Mouse (Mus musculus) MEL (cell line): ENCODE data around the gene Spsb1. TPM values are rescaled to one million over a fixed set of nuclear protein-coding genes. Genes with fewer than 3 reads are reported as not detected.

ENCODE experiments used
- DNase-seq: peaks from one replicate; pipeline ENCODE4 v3.0.0; 2011; ENCODE audit warnings: low read depth, low spot score
- H3K27ac ChIP-seq: 2 replicates; pipeline ENCODE4 v1.5.1; 2012; ENCODE audit warnings: low read depth, mild to moderate bottlenecking, control low read depth, low read length, moderate library complexity; ENCODE audit not compliant: control insufficient read depth
- H3K27me3 ChIP-seq, 2 experiments: fragments of 150-350 bp in 1 of 2; sonication (generic) in 1 of 2; 2 replicates each; pipeline ENCODE4 v1.6.1; 2012; ENCODE audit warnings: low read length in 2 of 2, mild to moderate bottlenecking in 2 of 2, improper control_type of control experiment in 1 of 2, moderate library complexity in 1 of 2; ENCODE audit not compliant: insufficient read depth in 2 of 2, control insufficient read depth in 1 of 2
- H3K36me3 ChIP-seq, 2 experiments: 2 replicates each; pipeline ENCODE4 v1.6.1; 2012 to 2014; ENCODE audit warnings: low read length in 2 of 2, improper control_type of control experiment in 1 of 2, inconsistent platforms in 1 of 2, mild to moderate bottlenecking in 1 of 2; ENCODE audit not compliant: insufficient read depth in 2 of 2, control insufficient read depth in 1 of 2
- H3K4me1 ChIP-seq, 2 experiments: fragments of 150-350 bp in 1 of 2; sonication (generic) in 1 of 2; 2 replicates each; pipeline ENCODE4 v1.6.1; 2012; ENCODE audit warnings: low read length in 2 of 2, improper control_type of control experiment in 1 of 2, mild to moderate bottlenecking in 1 of 2; ENCODE audit not compliant: insufficient read depth in 2 of 2, control insufficient read depth in 1 of 2
- H3K4me3 ChIP-seq, 2 experiments: fragments of 150-350 bp in 1 of 2; sonication (generic) in 1 of 2; 2 replicates each; pipeline ENCODE4 v1.5.1; 2012; ENCODE audit warnings: low read depth in 2 of 2, low read length in 2 of 2, mild to moderate bottlenecking in 2 of 2, moderate library complexity in 2 of 2, control low read depth in 1 of 2, improper control_type of control experiment in 1 of 2; ENCODE audit not compliant: control insufficient read depth in 1 of 2, insufficient read depth in 1 of 2
- H3K79me2 ChIP-seq: 2 replicates; pipeline ENCODE4 v1.6.1; 2012; ENCODE audit warnings: mild to moderate bottlenecking, low read length, moderate library complexity; ENCODE audit not compliant: control insufficient read depth, poor library complexity, insufficient read depth
- H3K9ac ChIP-seq: 2 replicates; pipeline ENCODE4 v1.6.1; 2012; ENCODE audit warnings: low read depth, mild to moderate bottlenecking, control low read depth, low read length, moderate library complexity; ENCODE audit not compliant: control insufficient read depth, poor library complexity, severe bottlenecking
- H3K9me3 ChIP-seq: fragments of 150-350 bp; sonication (generic); replicated peaks from 2 replicates; pipeline ENCODE4 v1.6.1; 2012; ENCODE audit warnings: mild to moderate bottlenecking, low read length, improper control_type of control experiment, moderate library complexity; ENCODE audit not compliant: insufficient read depth
- CHD2 ChIP-seq: IDR thresholded peaks from 2 replicates; pipeline ENCODE4 v1.6.1; 2011; ENCODE audit warnings: low read length, improper control_type of control experiment
- E2F4 ChIP-seq: IDR thresholded peaks from 2 replicates; pipeline ENCODE4 v1.6.1; 2011; ENCODE audit warnings: low read depth, low read length, improper control_type of control experiment, borderline replicate concordance
- ELF1 ChIP-seq: IDR thresholded peaks from 2 replicates; pipeline ENCODE4 v1.6.1; 2014; ENCODE audit warnings: low read depth, mild to moderate bottlenecking, inconsistent platforms, low read length, improper control_type of control experiment, moderate library complexity
- EP300 ChIP-seq, 2 experiments: IDR thresholded peaks; 2 replicates each; pipeline ENCODE4 v1.6.1; 2011; ENCODE audit warnings: improper control_type of control experiment in 2 of 2, low read length in 2 of 2, low read depth in 1 of 2, mild to moderate bottlenecking in 1 of 2
- HCFC1 ChIP-seq: IDR thresholded peaks from 2 replicates; pipeline ENCODE4 v1.6.1; 2012; ENCODE audit warnings: low read depth, mild to moderate bottlenecking, inconsistent platforms, low read length, improper control_type of control experiment, moderate library complexity
- KAT2A ChIP-seq: conservative IDR thresholded peaks from 2 replicates; pipeline ENCODE4 v1.6.1; 2012; ENCODE audit warnings: low read depth, low read length, improper control_type of control experiment, inconsistent platforms
- MAX ChIP-seq: IDR thresholded peaks from 2 replicates; pipeline ENCODE4 v1.6.1; 2011; ENCODE audit warnings: low read length, improper control_type of control experiment
- MAZ ChIP-seq: IDR thresholded peaks from 2 replicates; pipeline ENCODE4 v1.6.1; 2012; ENCODE audit warnings: low read depth, mild to moderate bottlenecking, inconsistent platforms, low read length, improper control_type of control experiment
- MXI1 ChIP-seq: IDR thresholded peaks from 2 replicates; pipeline ENCODE4 v1.6.1; 2011; ENCODE audit warnings: mild to moderate bottlenecking, low read depth, low read length, improper control_type of control experiment
- MYC ChIP-seq: IDR thresholded peaks from 2 replicates; pipeline ENCODE4 v1.6.1; 2011; ENCODE audit warnings: low read depth, mild to moderate bottlenecking, low read length, improper control_type of control experiment, moderate library complexity
- POLR2AphosphoS5 ChIP-seq: IDR thresholded peaks from 2 replicates; pipeline ENCODE4 v1.6.1; 2012; ENCODE audit warnings: low read depth, borderline replicate concordance, mild to moderate bottlenecking, inconsistent platforms, low read length, moderate library complexity, mixed read lengths
- RCOR1 ChIP-seq: IDR thresholded peaks from 2 replicates; pipeline ENCODE4 v1.6.1; 2012; ENCODE audit warnings: low read depth, mild to moderate bottlenecking, inconsistent platforms, low read length, improper control_type of control experiment
- SIN3A ChIP-seq: IDR thresholded peaks from 2 replicates; pipeline ENCODE4 v1.6.1; 2012; ENCODE audit warnings: low read length, improper control_type of control experiment, inconsistent platforms
- TAL1 ChIP-seq: IDR thresholded peaks from 2 replicates; pipeline ENCODE4 v1.6.1; 2012; ENCODE audit warnings: mild to moderate bottlenecking, inconsistent platforms, low read length, moderate library complexity, mixed read lengths
- TBP ChIP-seq: IDR thresholded peaks from 2 replicates; pipeline ENCODE4 v1.8.0; 2011; ENCODE audit warnings: low read depth, low read length, improper control_type of control experiment
- UBTF ChIP-seq: IDR thresholded peaks from 2 replicates; pipeline ENCODE4 v1.6.1; 2012; ENCODE audit warnings: low read depth, mild to moderate bottlenecking, inconsistent platforms, low read length, improper control_type of control experiment, moderate library complexity, borderline replicate concordance; ENCODE audit not compliant: insufficient read depth
- USF2 ChIP-seq, 2 experiments: IDR thresholded peaks; 2 replicates each; pipeline ENCODE4 v1.6.1; 2011 to 2012; ENCODE audit warnings: improper control_type of control experiment in 2 of 2, low read length in 2 of 2, borderline replicate concordance in 1 of 2, inconsistent platforms in 1 of 2, low read depth in 1 of 2, mild to moderate bottlenecking in 1 of 2; ENCODE audit not compliant: insufficient read depth in 1 of 2
- ZC3H11A ChIP-seq: IDR thresholded peaks from 2 replicates; pipeline ENCODE4 v1.6.1; 2012; ENCODE audit warnings: low read depth, mild to moderate bottlenecking, inconsistent platforms, low read length, improper control_type of control experiment
- ZKSCAN1 ChIP-seq: IDR thresholded peaks from 2 replicates; pipeline ENCODE4 v1.6.1; 2012; ENCODE audit warnings: low read depth, mild to moderate bottlenecking, inconsistent platforms, low read length, improper control_type of control experiment, moderate library complexity
- ZMIZ1 ChIP-seq: IDR thresholded peaks from 2 replicates; pipeline ENCODE4 v1.6.1; 2012; ENCODE audit warnings: low read depth, mild to moderate bottlenecking, inconsistent platforms, low read length, improper control_type of control experiment, moderate library complexity
- ZNF384 ChIP-seq: IDR thresholded peaks from 2 replicates; pipeline ENCODE4 v1.6.1; 2012; ENCODE audit warnings: low read depth, mild to moderate bottlenecking, inconsistent platforms, low read length, improper control_type of control experiment
- polyA plus RNA-seq, 2 experiments: library from polyadenylated mRNA; stranded (reverse) in 1 of 2; unstranded in 1 of 2; fragments of >175 nt in 1 of 2; fragments of >200 nt in 1 of 2; gene quantifications; 2 replicates each; pipeline versions ENCODE4 v1.2.1 to v1.2.4; 2012; ENCODE audit warnings: low replicate concordance in 2 of 2, low read depth in 1 of 2; ENCODE audit not compliant: insufficient read length in 2 of 2, insufficient read depth in 1 of 2, missing spikeins in 1 of 2
- total RNA-seq: library from RNA; depleted of rRNA; stranded (reverse); fragments of 300-350 nt; gene quantifications from 2 replicates; pipeline ENCODE4 v1.2.3, GENCODE M21; 2012

The Spsb1 gene
- total and polyA plus RNA-seq, 3 experiments = 0.12 to 0.25 TPM; not detected in 1

- Histone ChIP-seq H3K4me3 (no peak overlapping the region), H3K79me2 (no peaks in the 10 kb centered on the region), H3K36me3 (no peaks in the 10 kb centered on the region), H3K9ac (no peak overlapping the region), H3K9me3 (no peaks in the 10 kb centered on the region), H3K4me1 (no peaks in the 10 kb centered on the region), H3K27ac (no peak overlapping the region), H3K27me3 (no peaks in the 10 kb centered on the region; a peak in 1 of 4 replicates)
- no peak for TF ChIP-seq TBP
- TF ChIP-seq TAL1 = no peak
- no peak for TF ChIP-seq ZC3H11A
- TF ChIP-seq ZKSCAN1 = no peak
- no peak for TF ChIP-seq E2F4
- TF ChIP-seq UBTF = no peak
- TF ChIP-seq RCOR1 = no peak
- no peak for TF ChIP-seq USF2 (IDR thresholded peaks at IDR 0.05; ENCODE audit: borderline replicate concordance in 1 of 2, insufficient read depth in 1 of 2, low read depth in 1 of 2, low read length in 2 of 2)
- TF ChIP-seq POLR2AphosphoS5 = no peak
- TF ChIP-seq ZMIZ1 = no peak
- TF ChIP-seq KAT2A = no peak
- TF ChIP-seq EP300 (IDR thresholded peaks at IDR 0.05; ENCODE audit: low read depth in 1 of 2, low read length in 2 of 2) = no peak
- no peak for TF ChIP-seq MYC
- no peak for TF ChIP-seq MXI1
- no peak for TF ChIP-seq ELF1
- TF ChIP-seq CHD2 = no peak
- TF ChIP-seq MAX = no peak
- no peak for TF ChIP-seq SIN3A
- no peak for TF ChIP-seq MAZ
- TF ChIP-seq HCFC1 = no peak
- no peak for DNase-seq
Observed at GRCm38 (mm10) chr4:149906921-149907320, 47.9 kb downstream of the Spsb1 start.

GRCm38 (mm10) chr4:149905302-149905974, 49.4 kb downstream of the Spsb1 start:
- no peak for DNase-seq
- Histone ChIP-seq H3K4me1 (no peaks in the 10 kb centered on the region), H3K9me3 (no peaks in the 10 kb centered on the region), H3K9ac (no peak overlapping the region), H3K4me3 (no peak overlapping the region), H3K79me2 (no peaks in the 10 kb centered on the region), H3K27me3 (no peaks in the 10 kb centered on the region; a peak in 1 of 4 replicates), H3K27ac (no peak overlapping the region), H3K36me3 (no peaks in the 10 kb centered on the region)
- TF ChIP-seq MYC (no peak), ZNF384 (no peak)
